Mouse (Mus musculus) C2C12 (cell line): ENCODE results near the gene Ntn1.

Source experiments
- CEBPB ChIP-seq: IDR thresholded peaks from one replicate; pipeline ENCODE4 v1.6.1; 2011; ENCODE audit warnings: low read depth, mild to moderate bottlenecking, control low read depth, moderate library complexity
- CTCF ChIP-seq: IDR thresholded peaks from one replicate; pipeline ENCODE4 v1.5.1; 2011; ENCODE audit not compliant: control insufficient read depth, insufficient read depth, insufficient read length
- FOSL1 ChIP-seq: IDR thresholded peaks from one replicate; pipeline ENCODE4 v1.8.0; 2011; ENCODE audit warnings: mild to moderate bottlenecking, low read length; ENCODE audit not compliant: poor library complexity, insufficient read depth, severe bottlenecking
- MAX ChIP-seq: IDR thresholded peaks from one replicate; pipeline ENCODE4 v1.6.1; 2011; ENCODE audit warnings: mild to moderate bottlenecking, control low read depth
- USF1 ChIP-seq: IDR thresholded peaks from one replicate; pipeline ENCODE4 v1.6.1; 2011; ENCODE audit warnings: low read depth, mild to moderate bottlenecking, control low read depth, moderate library complexity

DNA sequence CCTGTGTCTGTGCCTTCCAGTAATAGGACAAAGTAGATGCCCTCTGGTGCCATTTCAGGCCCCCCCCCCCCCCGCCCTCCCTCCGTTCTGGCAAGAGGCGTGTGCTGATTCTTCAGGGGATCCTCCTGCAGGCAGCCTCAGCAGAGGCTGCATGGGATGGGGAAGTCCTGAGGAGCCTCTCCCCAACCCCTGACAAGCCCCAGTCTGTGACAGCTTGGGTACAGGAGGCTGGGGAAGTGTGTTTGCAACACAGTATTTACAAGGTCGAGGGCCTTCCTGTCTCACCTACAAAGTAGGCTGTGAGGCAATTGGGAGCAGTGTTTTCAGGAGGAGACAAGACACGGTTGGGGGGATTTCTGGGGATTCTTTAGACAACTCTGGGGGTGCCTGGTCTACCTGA is 40.3 kb upstream of the Ntn1 start:
- TF ChIP-seq MAX: no peak
- TF ChIP-seq CTCF: no peak
- no peak for TF ChIP-seq CEBPB
- TF ChIP-seq FOSL1: no peak
- TF ChIP-seq USF1: no peak
